ENCODE assay signal across 8 mouse cellular contexts in genomic region chr8:126849411-126850188, GRCm38 (mm10).
DNase-seq lines count a peak whose midpoint lies in the region; ATAC-seq and TF ChIP-seq lines count a peak whose summit lies in the region.

No protein-coding gene starts in this region.

- ATAC-seq in hindbrain, embryonic 15.5 days (ENCODE audit: low FRiP score, low read depth) = no peak
- ATAC-seq in liver, embryonic 14.5 days (ENCODE audit: insufficient read depth) = peak; percentile 45
- ATAC-seq in neural tube, embryonic 15.5 days (ENCODE audit: low FRiP score) = no peak
- no peak for ATAC-seq in activated CD4-positive, CD25-positive, alpha-beta regulatory T cell, adult 4 months
- ATAC-seq in forebrain, embryonic 16.5 days = no peak

- no peak overlapping the region for H3K4me3 ChIP-seq in hindbrain, embryonic 15.5 days
- no peak overlapping the region for H3K4me3 ChIP-seq in liver, embryonic 14.5 days (ENCODE audit: insufficient read depth in 1 of 2, low read depth in 2 of 2, low read length in 2 of 2)
- no peak overlapping the region for H3K4me3 ChIP-seq in neural tube, embryonic 15.5 days (replicated peaks)
- no peak overlapping the region for H3K4me3 ChIP-seq in forebrain, embryonic 16.5 days (replicated peaks; ENCODE audit: low read length)

- H3K9me3 ChIP-seq in hindbrain, embryonic 15.5 days = no peaks in the 10 kb centered on the region
- H3K9me3 ChIP-seq in liver, embryonic 14.5 days (ENCODE audit: control insufficient read depth, low read length) = no peaks in the 10 kb centered on the region
- H3K9me3 ChIP-seq in neural tube, embryonic 15.5 days (replicated peaks) = no peaks in the 10 kb centered on the region
- H3K9me3 ChIP-seq in forebrain, embryonic 16.5 days (ENCODE audit: control insufficient read depth, low read length) = no peaks in the 10 kb centered on the region

- H3K4me2 ChIP-seq in hindbrain, embryonic 15.5 days = no peak overlapping the region
- no peak overlapping the region for H3K4me2 ChIP-seq in liver, embryonic 14.5 days (ENCODE audit: low read depth)
- no peak overlapping the region for H3K4me2 ChIP-seq in neural tube, embryonic 15.5 days
- H3K4me2 ChIP-seq in forebrain, embryonic 16.5 days (ENCODE audit: low read length) = no peak overlapping the region

- H3K9ac ChIP-seq in hindbrain, embryonic 15.5 days = no peak overlapping the region
- H3K9ac ChIP-seq in liver, embryonic 14.5 days (replicated peaks) = no peak overlapping the region
- no peak overlapping the region for H3K9ac ChIP-seq in neural tube, embryonic 15.5 days (replicated peaks)
- H3K9ac ChIP-seq in forebrain, embryonic 16.5 days (replicated peaks; ENCODE audit: low read depth, low read length) = no peak overlapping the region

- no peaks in the 10 kb centered on the region for H3K36me3 ChIP-seq in hindbrain, embryonic 15.5 days
- no peaks in the 10 kb centered on the region for H3K36me3 ChIP-seq in liver, embryonic 14.5 days (replicated peaks; ENCODE audit: control insufficient read depth, insufficient read depth, low read depth)
- H3K36me3 ChIP-seq in neural tube, embryonic 15.5 days = no peaks in the 10 kb centered on the region
- no peaks in the 10 kb centered on the region for H3K36me3 ChIP-seq in forebrain, embryonic 16.5 days (ENCODE audit: control insufficient read depth, insufficient read depth)

- H3K4me1 ChIP-seq in hindbrain, embryonic 15.5 days (replicated peaks) = 0 out of 2 replicates have a peak, but pooled peaks cover 6% of the 10 kb centered on the region
- peaks cover 25 to 54% of the 10 kb centered on the region in 2 experiments for H3K4me1 ChIP-seq in liver, embryonic 14.5 days (replicated peaks; ENCODE audit: control insufficient read depth in 2 of 2, insufficient read depth in 2 of 2, low read length in 1 of 2)
- H3K4me1 ChIP-seq in neural tube, embryonic 15.5 days = peaks cover 5% of the 10 kb centered on the region
- H3K4me1 ChIP-seq in forebrain, embryonic 16.5 days (replicated peaks; ENCODE audit: control insufficient read depth, insufficient read depth, low read length) = no peaks in the 10 kb centered on the region

- WGBS in hindbrain, embryonic 15.5 days = 70% methylated on average over 9 of the region's 9 CpGs
- 23% methylated on average over 9 of the region's 9 CpGs for WGBS in liver, embryonic 14.5 days (ENCODE audit: insufficient replicate concordance)
- WGBS in neural tube, embryonic 15.5 days = 72% methylated on average over 9 of the region's 9 CpGs
- WGBS in forebrain, embryonic 16.5 days = 67% methylated on average over 9 of the region's 9 CpGs

- TF ChIP-seq EP300 in liver, embryonic 14.5 days (IDR thresholded peaks at IDR 0.05; ENCODE audit: low read depth) = no peak

- peak overlapping the region; percentile 35 for H3K27ac ChIP-seq in hindbrain, embryonic 15.5 days (replicated peaks)
- no peak overlapping the region; the same call in 1 of the 2 replicates for H3K27ac ChIP-seq in liver, embryonic 14.5 days
- peak overlapping the region; percentile 42 for H3K27ac ChIP-seq in neural tube, embryonic 15.5 days (replicated peaks)
- H3K27ac ChIP-seq in forebrain, embryonic 16.5 days (ENCODE audit: low read length) = no peak overlapping the region

- TF ChIP-seq CTCF in liver, embryonic 14.5 days (IDR thresholded peaks at IDR 0.05; ENCODE audit: low read depth) = 0 out of 2 replicates have a peak, but pooled peaks have one; percentile 31

- DNase-seq in 3T3-L1 (ENCODE audit: low read depth, low spot score) (peak; percentile 89), MEL-GATA-1-ER (ENCODE audit: extremely low read depth, low read depth) (peak; percentile 55)
- peak; percentile 80 for DNase-seq in fibroblast of lung, adult 2 months (ENCODE audit: low read depth)
- DNase-seq in liver, embryonic 14.5 days (ENCODE audit: low read depth in 3 of 3, low spot score in 3 of 3) = no peak

- no peaks in the 10 kb centered on the region for H3K27me3 ChIP-seq in hindbrain, embryonic 15.5 days
- H3K27me3 ChIP-seq in liver, embryonic 14.5 days (ENCODE audit: control insufficient read depth, insufficient read depth, low read length) = no peaks in the 10 kb centered on the region
- H3K27me3 ChIP-seq in neural tube, embryonic 15.5 days (replicated peaks) = no peaks in the 10 kb centered on the region
- H3K27me3 ChIP-seq in forebrain, embryonic 16.5 days (replicated peaks; ENCODE audit: control insufficient read depth, insufficient read depth, low read length) = no peaks in the 10 kb centered on the region

Comparison
In these comparisons a context has a peak if more than half of its experiments do, and no peak if none do; other contexts are left out.
1. DNase-seq: peak in 3T3-L1 (single experiment), MEL-GATA-1-ER (single experiment) and fibroblast of lung, adult 2 months (single experiment); none in liver, embryonic 14.5 days (0 of 3).
2. H3K27ac ChIP-seq: peak in hindbrain, embryonic 15.5 days (single experiment) and neural tube, embryonic 15.5 days (single experiment); none in liver, embryonic 14.5 days (single experiment) and forebrain, embryonic 16.5 days (single experiment).